Mouse (Mus musculus) bone marrow, adult 2 months (tissue): ENCODE measurements around the gene Plcb1.

Experiments used
- CTCF ChIP-seq: fragments of 200-500 bp; IDR thresholded peaks from 2 replicates; pipeline ENCODE4 v1.5.1; 2011; ENCODE audit warnings: low read length, control low read depth; ENCODE audit not compliant: control insufficient read depth, insufficient read depth
- POLR2A ChIP-seq: fragments of 200-500 bp; IDR thresholded peaks from 2 replicates; pipeline ENCODE4 v1.6.1; 2011; ENCODE audit warnings: low read depth, mild to moderate bottlenecking, control low read depth, low read length, borderline replicate concordance; ENCODE audit not compliant: control insufficient read depth

- TF ChIP-seq POLR2A, result no peak
- TF ChIP-seq CTCF, result no peak
Observed at GRCm38 (mm10) chr2:135492777-135493176, 706.9 kb downstream of the Plcb1 start.
